Mouse (Mus musculus): ENCODE results near the gene Myo10. TPM values are rescaled to one million over a fixed set of nuclear protein-coding genes. Genes with fewer than 3 reads are reported as not detected.

Myo10 gene
- polyA plus RNA-seq, 1 experiment from 2014 or later = 12.5 TPM

DNA sequence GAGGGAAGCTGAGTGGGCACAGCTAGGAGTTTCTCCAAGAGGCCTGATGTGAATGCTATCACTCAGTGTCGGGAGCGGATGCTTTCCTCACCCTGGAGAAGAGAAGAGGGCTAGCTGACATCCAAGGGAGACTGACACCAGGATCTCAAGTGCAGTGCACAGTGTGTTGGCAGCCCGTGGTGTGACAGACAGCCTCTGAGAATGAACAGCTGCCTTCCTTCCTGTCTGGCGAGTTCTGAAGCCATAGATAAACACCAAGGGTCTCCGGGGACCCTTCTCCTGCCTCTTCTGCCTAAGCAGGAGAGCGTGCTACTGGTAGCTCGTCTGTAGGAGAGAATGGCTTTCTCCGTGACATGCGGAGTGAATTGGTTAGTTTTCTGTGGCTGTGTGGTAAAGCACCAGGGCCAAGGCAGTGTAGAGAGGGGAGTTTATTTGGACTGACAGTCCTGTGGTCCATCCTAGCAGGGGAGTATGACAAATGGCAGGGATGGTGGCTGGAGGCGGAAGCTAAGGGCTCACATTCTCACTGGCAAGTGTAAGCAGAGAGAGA lies 58.0 kb downstream of the Myo10 start:
- H3K9me3 ChIP-seq (replicated peaks) = no peaks in the 10 kb centered on the region
- no peak overlapping the region for H3K4me3 ChIP-seq

DNA sequence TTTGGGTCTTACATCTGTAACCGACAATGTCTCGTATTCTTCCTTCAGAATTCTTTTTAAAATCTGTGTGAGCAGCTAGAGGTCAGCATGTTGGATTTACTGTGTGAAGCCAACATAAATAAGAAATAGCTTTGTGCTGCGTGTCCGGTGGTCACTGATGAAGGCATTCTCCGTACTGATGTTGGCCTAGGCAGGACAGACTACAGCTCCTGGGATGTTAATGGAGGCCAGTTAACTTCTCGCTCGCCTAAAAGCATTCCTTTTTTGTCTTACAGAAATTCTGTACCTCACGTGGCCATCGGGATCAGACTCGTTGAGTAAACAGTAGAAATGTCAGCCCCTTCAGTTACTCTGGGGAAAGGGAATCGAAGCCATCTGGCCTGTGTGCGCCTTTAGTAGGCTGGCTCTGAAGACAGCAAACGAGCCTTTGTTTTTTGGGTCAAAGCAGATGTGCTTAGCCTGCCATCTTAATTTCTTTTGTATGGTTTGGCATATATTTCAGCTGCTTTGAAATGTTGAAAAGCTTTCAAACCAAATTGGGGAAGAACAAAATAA lies 60.7 kb downstream of the Myo10 start:
- Histone ChIP-seq H3K9me3 (replicated peaks) (no peaks in the 10 kb centered on the region), H3K4me1 (replicated peaks) (peaks cover 24% of the 10 kb centered on the region), H3K36me3 (no peaks in the 10 kb centered on the region), H3K4me2 (no peak overlapping the region), H3K27me3 (peaks cover 4% of the 10 kb centered on the region; the same call in 1 of the 2 replicates), H3K4me3 (no peak overlapping the region), H3K9ac (no peak overlapping the region), H3K27ac (no peak overlapping the region)
- 69% methylated on average over 13 of the region's 13 CpGs for WGBS
- ATAC-seq (replicated peaks; ENCODE audit: insufficient number of reproducible peaks, insufficient read depth, low FRiP score, low read depth) = no peak

More for the DNA sequence above, 58.0 kb downstream of the Myo10 start:
- Histone ChIP-seq H3K4me1 (replicated peaks) (peaks cover 24% of the 10 kb centered on the region), H3K36me3 (no peaks in the 10 kb centered on the region), H3K27me3 (peaks cover 15% of the 10 kb centered on the region), H3K4me2 (peak overlapping the region; percentile 46), H3K9ac (no peak overlapping the region), H3K27ac (peak overlapping the region; percentile 21)
- ATAC-seq (replicated peaks; ENCODE audit: insufficient number of reproducible peaks, insufficient read depth, low FRiP score, low read depth) = peak; percentile 75
- WGBS = 16% methylated on average over 10 of the region's 10 CpGs

DNA sequence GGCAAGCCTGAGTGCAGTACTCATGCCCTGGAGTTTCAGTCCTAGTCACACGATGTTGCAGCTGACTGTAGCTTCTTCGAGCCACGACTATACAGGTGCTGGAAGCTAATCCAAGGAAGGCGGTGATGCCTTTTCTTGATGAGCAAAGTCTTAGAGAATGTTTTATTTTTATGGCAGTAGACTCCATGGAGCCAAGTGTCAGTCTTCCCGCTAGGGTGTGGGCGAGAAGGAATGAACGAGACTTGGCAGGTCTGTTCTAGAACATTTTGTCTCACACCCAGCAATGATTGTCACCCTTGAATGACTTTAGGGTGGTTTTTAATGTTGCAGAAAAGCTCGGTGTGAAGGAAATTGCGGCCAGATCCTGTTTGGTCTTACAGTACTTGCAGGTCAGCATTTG lies 62.9 kb downstream of the Myo10 start:
- no peaks in the 10 kb centered on the region for H3K27me3 ChIP-seq
- H3K27ac ChIP-seq = no peak overlapping the region
- H3K9me3 ChIP-seq (replicated peaks) = no peaks in the 10 kb centered on the region
- no peak overlapping the region for H3K4me3 ChIP-seq
- H3K4me1 ChIP-seq (replicated peaks) = peaks cover 10% of the 10 kb centered on the region
- no peak overlapping the region for H3K9ac ChIP-seq
- H3K4me2 ChIP-seq = no peak overlapping the region
- WGBS = 72% methylated on average over 9 of the region's 9 CpGs
- no peak for ATAC-seq (replicated peaks; ENCODE audit: insufficient number of reproducible peaks, insufficient read depth, low FRiP score, low read depth)
- no peaks in the 10 kb centered on the region for H3K36me3 ChIP-seq

DNA sequence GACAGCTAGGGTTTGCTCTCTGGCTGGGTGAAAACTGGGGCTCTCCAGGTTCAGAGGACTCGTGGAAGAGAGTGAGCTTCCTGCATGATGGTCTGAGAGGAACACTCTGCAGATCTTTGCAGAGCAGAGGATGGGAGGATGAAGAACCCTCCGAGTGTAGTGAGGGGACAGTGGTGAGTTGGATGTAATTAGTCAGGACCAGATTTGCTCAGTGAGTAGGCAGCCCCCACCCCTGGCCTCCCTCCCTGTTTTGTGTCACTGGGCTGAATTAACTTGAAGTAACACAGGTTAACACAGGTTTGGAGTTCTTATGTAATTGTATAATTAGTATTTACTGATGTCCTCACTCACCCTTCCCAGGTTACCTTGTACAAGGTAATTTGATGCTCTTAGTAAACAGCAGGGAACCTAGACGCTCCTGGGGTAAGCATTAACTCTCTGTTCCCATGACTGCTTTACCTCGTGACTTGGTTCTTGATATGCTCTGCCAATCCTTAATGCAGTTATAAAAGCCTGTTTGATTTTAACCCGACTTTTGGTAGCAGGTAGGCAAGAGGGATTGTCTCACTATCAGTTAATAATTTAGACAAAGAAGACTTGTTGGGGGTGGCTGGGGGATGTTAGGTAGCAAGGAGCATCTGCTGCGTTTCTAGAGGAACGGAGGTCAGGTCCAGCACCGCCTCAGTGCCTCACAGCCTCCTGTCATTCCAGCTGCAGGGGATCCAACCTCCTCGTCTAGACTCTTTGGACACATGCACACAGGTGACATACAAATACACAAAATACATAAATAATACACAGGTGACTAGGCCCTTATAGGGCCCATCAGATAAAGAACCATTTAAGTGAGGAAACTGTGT lies 66.3 kb downstream of the Myo10 start:
- Histone ChIP-seq H3K4me2 (no peak overlapping the region), H3K9ac (no peak overlapping the region), H3K27ac (no peak overlapping the region), H3K27me3 (no peaks in the 10 kb centered on the region), H3K9me3 (replicated peaks) (no peaks in the 10 kb centered on the region), H3K36me3 (no peaks in the 10 kb centered on the region), H3K4me3 (no peak overlapping the region), H3K4me1 (replicated peaks) (peaks cover 9% of the 10 kb centered on the region; the same call in 1 of the 2 replicates)
- WGBS = 74% methylated on average over 9 of the region's 9 CpGs
- no peak for ATAC-seq (replicated peaks; ENCODE audit: insufficient number of reproducible peaks, insufficient read depth, low FRiP score, low read depth)

DNA sequence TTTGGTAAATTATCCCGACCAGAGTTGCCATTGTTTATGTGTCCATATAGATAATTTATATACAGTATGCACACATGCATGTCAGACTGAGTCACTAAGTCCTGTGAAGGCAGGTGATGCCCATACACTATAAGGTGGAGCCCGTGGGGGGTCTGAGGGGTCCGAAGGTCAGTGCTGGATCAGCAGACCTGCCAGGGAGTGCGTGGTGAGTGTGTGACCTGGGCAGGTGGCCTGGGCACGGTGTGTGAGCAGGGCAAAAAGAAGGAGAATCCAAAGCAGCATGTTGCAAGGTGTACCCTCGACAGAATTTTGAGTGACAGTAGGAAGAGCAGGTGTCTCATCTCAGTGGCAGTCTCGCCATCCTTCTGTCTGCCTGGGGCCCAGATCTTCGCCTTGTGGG lies 67.2 kb downstream of the Myo10 start:
- no peak for ATAC-seq (replicated peaks; ENCODE audit: insufficient number of reproducible peaks, insufficient read depth, low FRiP score, low read depth)
- WGBS = 78% methylated on average over 8 of the region's 8 CpGs
- no peak overlapping the region for H3K4me3 ChIP-seq

DNA sequence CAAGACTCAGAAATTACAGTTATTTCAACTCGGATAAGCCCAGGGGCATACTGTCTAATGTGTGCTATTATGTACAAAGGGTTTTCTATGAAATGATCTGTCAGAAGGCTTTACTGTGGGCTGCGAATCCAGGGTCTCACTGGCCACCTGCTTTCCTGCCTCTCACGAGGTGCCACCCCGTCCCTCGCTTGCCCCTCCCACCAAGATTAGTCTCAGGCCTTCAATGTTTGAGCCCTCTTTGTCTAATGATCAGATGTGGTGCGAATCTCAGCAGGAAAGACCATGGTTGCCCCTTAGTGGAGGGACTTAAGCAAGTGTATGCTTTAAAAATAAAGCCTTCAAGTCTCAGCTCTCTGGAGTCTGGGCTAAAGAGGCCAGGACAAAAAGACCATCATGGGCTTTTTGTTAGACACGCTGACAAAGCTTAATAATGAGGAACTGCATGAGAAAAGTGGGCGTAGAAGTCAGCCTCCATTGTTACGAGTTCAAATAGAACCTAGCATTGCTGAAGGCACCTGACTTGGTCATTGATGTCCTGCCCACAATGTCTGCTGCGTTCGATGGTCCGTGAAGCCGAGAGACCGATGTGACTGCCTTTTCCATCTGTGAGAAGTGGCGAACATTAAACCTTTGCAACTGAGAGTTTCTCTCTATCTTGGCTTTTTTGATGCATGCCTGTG lies 67.9 kb downstream of the Myo10 start:
- Histone ChIP-seq H3K4me3 (no peak overlapping the region), H3K36me3 (no peaks in the 10 kb centered on the region), H3K9ac (no peak overlapping the region), H3K27me3 (no peaks in the 10 kb centered on the region), H3K4me2 (no peak overlapping the region), H3K9me3 (replicated peaks) (no peaks in the 10 kb centered on the region), H3K4me1 (replicated peaks) (peaks cover 9% of the 10 kb centered on the region; the same call in 1 of the 2 replicates), H3K27ac (no peak overlapping the region)
- WGBS = 81% methylated on average over 15 of the region's 15 CpGs
- no peak for ATAC-seq (replicated peaks; ENCODE audit: insufficient number of reproducible peaks, insufficient read depth, low FRiP score, low read depth)

More for the DNA sequence above, 67.2 kb downstream of the Myo10 start:
- H3K36me3 ChIP-seq = no peaks in the 10 kb centered on the region
- peaks cover 9% of the 10 kb centered on the region; the same call in 1 of the 2 replicates for H3K4me1 ChIP-seq (replicated peaks)
- H3K27ac ChIP-seq = no peak overlapping the region
- no peak overlapping the region for H3K9ac ChIP-seq
- no peak overlapping the region for H3K4me2 ChIP-seq
- no peaks in the 10 kb centered on the region for H3K27me3 ChIP-seq
- H3K9me3 ChIP-seq (replicated peaks) = no peaks in the 10 kb centered on the region

DNA sequence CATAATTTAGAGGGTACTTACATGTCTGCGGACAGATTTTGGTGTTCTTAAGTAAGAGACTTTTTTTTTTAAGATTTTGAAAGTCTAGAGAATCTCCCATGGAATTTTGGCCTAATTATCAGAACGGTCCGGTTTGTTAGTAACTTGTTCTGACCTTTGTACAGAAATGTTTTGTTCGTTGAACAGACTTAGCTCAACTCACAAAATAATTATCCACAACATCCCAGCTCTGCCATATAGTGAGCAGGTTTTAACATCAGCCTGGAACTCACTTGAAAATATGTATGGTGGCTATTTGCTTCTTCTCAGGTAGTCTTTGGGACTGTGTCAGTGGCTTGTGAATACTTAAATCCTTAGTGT lies 68.4 kb downstream of the Myo10 start:
- H3K27ac ChIP-seq = no peak overlapping the region
- H3K4me3 ChIP-seq = no peak overlapping the region
- 91% methylated on average over 4 of the region's 4 CpGs for WGBS
- no peaks in the 10 kb centered on the region for H3K9me3 ChIP-seq (replicated peaks)
- ATAC-seq (replicated peaks; ENCODE audit: insufficient number of reproducible peaks, insufficient read depth, low FRiP score, low read depth) = no peak
- H3K9ac ChIP-seq = no peak overlapping the region
- H3K27me3 ChIP-seq = no peaks in the 10 kb centered on the region
- H3K4me2 ChIP-seq = no peak overlapping the region
- no peaks in the 10 kb centered on the region for H3K36me3 ChIP-seq
- peaks cover 13% of the 10 kb centered on the region; the same call in 1 of the 2 replicates for H3K4me1 ChIP-seq (replicated peaks)

DNA sequence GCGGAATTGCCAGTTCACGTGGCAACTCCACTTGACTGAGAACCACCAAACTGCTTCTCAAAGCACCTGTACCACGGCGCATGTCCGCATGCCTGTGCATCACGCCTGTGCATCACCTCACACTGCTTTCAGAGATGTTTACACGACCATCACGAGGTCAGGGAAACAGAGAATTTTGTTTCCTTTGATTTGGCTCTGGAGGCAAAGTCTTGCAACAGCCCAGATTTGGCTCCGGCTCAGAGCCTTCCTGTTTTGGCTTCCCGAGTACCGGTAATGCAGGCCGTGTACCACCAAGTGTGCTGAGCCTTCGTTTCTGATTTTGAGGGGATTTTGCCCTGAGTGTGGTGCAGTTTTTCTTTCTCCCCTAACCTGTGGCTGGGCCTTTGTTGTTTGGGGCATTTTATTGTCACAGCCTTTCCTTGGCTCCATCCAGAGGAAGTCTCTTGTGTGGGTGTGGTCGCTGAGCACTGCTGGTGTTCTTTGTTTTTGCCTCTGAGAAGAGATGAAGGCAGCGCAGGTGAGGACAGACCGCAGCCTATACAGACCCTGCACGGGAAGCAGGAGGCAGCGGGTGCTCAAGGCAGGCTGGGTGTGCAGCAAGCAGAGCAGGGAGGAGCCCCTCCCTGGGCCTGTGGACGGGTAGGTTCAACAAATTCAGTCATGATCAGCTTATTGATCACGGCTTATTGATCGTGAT lies 70.1 kb downstream of the Myo10 start:
- H3K27me3 ChIP-seq = no peaks in the 10 kb centered on the region
- H3K4me2 ChIP-seq = no peak overlapping the region
- no peaks in the 10 kb centered on the region for H3K9me3 ChIP-seq (replicated peaks)
- H3K27ac ChIP-seq = no peak overlapping the region
- no peak overlapping the region for H3K4me3 ChIP-seq
- no peak overlapping the region for H3K9ac ChIP-seq
- peaks cover 13% of the 10 kb centered on the region; the same call in 1 of the 2 replicates for H3K4me1 ChIP-seq (replicated peaks)
- no peak for ATAC-seq (replicated peaks; ENCODE audit: insufficient number of reproducible peaks, insufficient read depth, low FRiP score, low read depth)
- WGBS = 61% methylated on average over 21 of the region's 21 CpGs
- H3K36me3 ChIP-seq = no peaks in the 10 kb centered on the region

DNA sequence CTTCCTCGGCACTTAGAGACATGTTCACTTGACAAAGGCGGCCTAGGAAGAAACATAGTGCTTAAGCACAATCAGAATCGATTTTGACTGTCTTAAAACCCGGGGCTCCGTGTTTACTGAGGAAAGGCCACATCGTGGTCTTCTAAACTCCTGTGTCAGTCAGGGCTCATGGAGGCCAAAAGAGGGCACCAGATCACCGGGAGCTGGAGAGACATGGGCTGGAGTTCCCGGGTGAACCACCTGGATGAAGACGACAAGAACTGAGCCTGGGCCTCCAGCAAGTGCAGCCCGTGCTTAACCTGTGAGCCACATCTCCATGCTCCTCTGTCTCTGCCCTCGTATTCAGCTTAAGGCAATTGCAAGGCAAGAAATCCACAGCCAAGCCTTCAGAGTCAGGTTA lies 71.4 kb downstream of the Myo10 start:
- no peaks in the 10 kb centered on the region for H3K9me3 ChIP-seq (replicated peaks)
- WGBS = 69% methylated on average over 11 of the region's 11 CpGs
- no peak for ATAC-seq (replicated peaks; ENCODE audit: insufficient number of reproducible peaks, insufficient read depth, low FRiP score, low read depth)

DNA sequence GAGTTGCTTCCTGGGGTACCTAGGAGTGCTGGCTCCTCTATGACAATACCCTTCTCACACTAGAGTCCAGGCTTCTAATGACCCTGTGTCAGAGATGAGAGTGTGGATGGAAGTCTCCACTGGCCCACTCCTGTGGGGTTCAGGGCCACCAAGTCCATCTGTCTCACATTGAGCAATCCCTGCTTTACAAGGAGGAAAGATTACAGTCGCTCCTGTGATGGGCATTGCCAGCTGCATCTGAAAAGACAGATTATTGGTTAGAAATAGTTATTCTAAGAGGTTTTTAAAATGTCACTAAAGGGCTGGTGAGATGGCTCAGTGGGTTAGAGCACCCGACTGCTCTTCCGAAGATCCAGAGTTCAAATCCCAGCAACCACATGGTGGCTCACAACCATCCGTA lies 72.4 kb downstream of the Myo10 start:
- Histone ChIP-seq H3K4me3 (no peak overlapping the region), H3K36me3 (no peaks in the 10 kb centered on the region), H3K9me3 (replicated peaks) (no peaks in the 10 kb centered on the region), H3K4me2 (no peak overlapping the region), H3K9ac (no peak overlapping the region), H3K27me3 (no peaks in the 10 kb centered on the region), H3K4me1 (replicated peaks) (peaks cover 13% of the 10 kb centered on the region; the same call in 1 of the 2 replicates), H3K27ac (no peak overlapping the region)
- ATAC-seq (replicated peaks; ENCODE audit: insufficient number of reproducible peaks, insufficient read depth, low FRiP score, low read depth) = no peak
- 94% methylated on average over 4 of the region's 4 CpGs for WGBS

More for the DNA sequence above, 71.4 kb downstream of the Myo10 start:
- H3K4me2 ChIP-seq = no peak overlapping the region
- no peak overlapping the region for H3K9ac ChIP-seq
- no peaks in the 10 kb centered on the region for H3K27me3 ChIP-seq
- no peak overlapping the region for H3K4me3 ChIP-seq
- no peaks in the 10 kb centered on the region for H3K36me3 ChIP-seq
- no peak overlapping the region for H3K27ac ChIP-seq
- peaks cover 13% of the 10 kb centered on the region; the same call in 1 of the 2 replicates for H3K4me1 ChIP-seq (replicated peaks)

DNA sequence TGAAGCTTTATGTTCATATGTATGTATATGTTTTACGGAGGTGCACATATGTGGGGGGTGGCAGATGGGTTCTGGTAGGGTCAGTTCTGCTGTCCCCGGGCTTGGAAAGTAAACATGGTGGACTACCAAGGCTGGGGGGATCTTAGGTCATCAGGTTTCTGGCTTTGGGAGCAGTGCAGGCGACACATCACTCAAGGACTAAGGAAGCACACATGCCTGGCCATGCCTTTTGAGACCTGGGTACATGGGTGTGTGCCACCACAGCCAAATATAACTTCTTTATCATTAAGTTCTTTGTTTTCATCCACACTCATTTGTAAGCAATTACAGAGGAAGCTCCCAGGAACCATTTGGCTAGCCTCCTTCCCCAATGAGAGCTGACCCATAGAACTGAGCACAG lies 72.9 kb downstream of the Myo10 start:
- Histone ChIP-seq H3K27me3 (no peaks in the 10 kb centered on the region), H3K36me3 (no peaks in the 10 kb centered on the region), H3K4me3 (no peak overlapping the region), H3K9ac (no peak overlapping the region), H3K27ac (no peak overlapping the region), H3K9me3 (replicated peaks) (no peaks in the 10 kb centered on the region), H3K4me1 (replicated peaks) (peaks cover 13% of the 10 kb centered on the region; the same call in 1 of the 2 replicates), H3K4me2 (no peak overlapping the region)
- 90% methylated on average over 3 of the region's 3 CpGs for WGBS
- ATAC-seq (replicated peaks; ENCODE audit: insufficient number of reproducible peaks, insufficient read depth, low FRiP score, low read depth) = no peak

All from heart, embryonic 15.5 days (tissue).